Mouse (Mus musculus): ENCODE results near the gene Bcas3. TPM values are rescaled to one million over a fixed set of nuclear protein-coding genes. Genes with fewer than 3 reads are reported as not detected.

Gene Bcas3
- total RNA-seq, 2 experiments from 2014 or later: 42.7 to 42.9 TPM

- no peak for DNase-seq
- intact Hi-C loops (cut with DNase I): no loop called here
Observed at GRCm38 (mm10) chr11:85734317-85735211, 381.6 kb downstream of the Bcas3 start.

GRCm38 (mm10) chr11:85737227-85737626, 384.3 kb downstream of the Bcas3 start:
- intact Hi-C loops (cut with DNase I): no loop called here
- DNase-seq: no peak

GRCm38 (mm10) chr11:85737893-85738292, 384.9 kb downstream of the Bcas3 start:
- intact Hi-C loops (cut with DNase I): no loop called here

GRCm38 (mm10) chr11:85738585-85738984, 385.6 kb downstream of the Bcas3 start:
- intact Hi-C loops (cut with DNase I): no loop called here
- DNase-seq: no peak

More at GRCm38 (mm10) chr11:85737893-85738292, 384.9 kb downstream of the Bcas3 start:
- DNase-seq: no peak

GRCm38 (mm10) chr11:85739266-85739977, 386.5 kb downstream of the Bcas3 start:
- no peak for DNase-seq
- intact Hi-C loops (cut with DNase I): no loop called here

- DNase-seq: no peak
- intact Hi-C loops (cut with DNase I): no loop called here
Observed at GRCm38 (mm10) chr11:85746373-85746772, 393.4 kb downstream of the Bcas3 start.

- intact Hi-C loops (cut with DNase I): no loop called here
- DNase-seq: no peak
Observed at GRCm38 (mm10) chr11:85748891-85749290, 395.9 kb downstream of the Bcas3 start.

- intact Hi-C loops (cut with DNase I): no loop called here
- DNase-seq: no peak
Observed at GRCm38 (mm10) chr11:85751171-85751570, 398.2 kb downstream of the Bcas3 start.

GRCm38 (mm10) chr11:85754631-85755502, 401.9 kb downstream of the Bcas3 start:
- intact Hi-C loops (cut with DNase I): no loop called here
- DNase-seq: no peak

- intact Hi-C loops (cut with DNase I): no loop called here
- no peak for DNase-seq
Observed at GRCm38 (mm10) chr11:85755503-85756044, 402.6 kb downstream of the Bcas3 start.

- no peak for DNase-seq
- intact Hi-C loops (cut with DNase I): no loop called here
Observed at GRCm38 (mm10) chr11:85758891-85759290, 405.9 kb downstream of the Bcas3 start.

- intact Hi-C loops (cut with DNase I): no loop called here
- no peak for DNase-seq
Observed at GRCm38 (mm10) chr11:85759634-85760439, 406.9 kb downstream of the Bcas3 start.

GRCm38 (mm10) chr11:85760486-85761141, 407.6 kb downstream of the Bcas3 start:
- intact Hi-C loops (cut with DNase I): no loop called here
- peak; percentile 36 for DNase-seq

- intact Hi-C loops (cut with DNase I): no loop called here
Observed at GRCm38 (mm10) chr11:85761170-85761569, 408.2 kb downstream of the Bcas3 start.

GRCm38 (mm10) chr11:85763655-85764054, 410.7 kb downstream of the Bcas3 start:
- intact Hi-C loops (cut with DNase I): no loop called here
- no peak for DNase-seq

More at GRCm38 (mm10) chr11:85761170-85761569, 408.2 kb downstream of the Bcas3 start:
- no peak for DNase-seq

- intact Hi-C loops (cut with DNase I): no loop called here
- peak; percentile 28 for DNase-seq
Observed at GRCm38 (mm10) chr11:85766106-85766723, 413.2 kb downstream of the Bcas3 start.

- no peak for DNase-seq
- intact Hi-C loops (cut with DNase I): no loop called here
Observed at GRCm38 (mm10) chr11:85766811-85767210, 413.8 kb downstream of the Bcas3 start.

GRCm38 (mm10) chr11:85769740-85770139, 416.8 kb downstream of the Bcas3 start:
- DNase-seq: no peak
- intact Hi-C loops (cut with DNase I): no loop called here

GRCm38 (mm10) chr11:85773391-85773790, 420.4 kb downstream of the Bcas3 start:
- intact Hi-C loops (cut with DNase I): no loop called here
- no peak for DNase-seq
